Mouse (Mus musculus): ENCODE measurements around the gene Capn7.

The Capn7 gene

DNA sequence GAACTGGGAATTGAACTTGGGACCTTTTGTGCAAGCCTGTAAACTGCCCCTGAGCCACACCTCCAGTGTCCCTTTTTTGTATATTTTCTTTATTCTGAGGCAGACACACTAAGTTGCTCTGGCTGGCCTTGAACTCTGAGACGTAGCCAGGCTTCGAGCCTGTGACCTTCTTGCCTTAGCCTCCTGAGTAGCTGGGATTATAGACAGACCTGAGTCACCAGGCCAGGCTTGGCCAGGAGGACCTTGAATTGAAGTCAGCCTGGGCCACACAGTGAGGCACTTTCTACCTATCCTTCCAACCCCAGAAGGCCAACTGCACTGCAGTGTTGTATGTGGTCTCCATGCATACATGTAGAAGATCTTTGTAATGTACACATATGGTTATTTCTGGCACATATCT, 60.0 kb downstream of the Capn7 start:
- DNase-seq (ENCODE audit: low spot score in 2 of 2) = no peak

DNA sequence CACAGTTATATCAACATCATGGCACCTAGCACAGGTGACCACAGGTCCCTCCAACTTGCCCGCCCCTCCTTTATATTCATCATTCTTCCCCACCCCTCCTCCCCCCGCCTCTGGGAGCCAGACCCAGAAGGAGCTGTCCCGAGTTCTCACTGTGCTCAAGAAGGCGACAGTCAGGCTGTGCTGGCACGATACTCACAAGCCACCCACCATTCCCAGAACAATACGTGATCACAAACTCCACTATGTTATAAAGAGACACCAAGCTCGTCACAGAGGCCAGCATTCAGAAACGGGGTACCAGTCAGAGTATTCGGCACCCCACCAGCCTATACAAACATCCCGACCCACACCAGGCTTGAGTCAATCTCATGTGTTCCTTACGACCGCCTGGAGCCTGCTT, 60.9 kb downstream of the Capn7 start:
- DNase-seq (ENCODE audit: low spot score in 2 of 2) = no peak

DNA sequence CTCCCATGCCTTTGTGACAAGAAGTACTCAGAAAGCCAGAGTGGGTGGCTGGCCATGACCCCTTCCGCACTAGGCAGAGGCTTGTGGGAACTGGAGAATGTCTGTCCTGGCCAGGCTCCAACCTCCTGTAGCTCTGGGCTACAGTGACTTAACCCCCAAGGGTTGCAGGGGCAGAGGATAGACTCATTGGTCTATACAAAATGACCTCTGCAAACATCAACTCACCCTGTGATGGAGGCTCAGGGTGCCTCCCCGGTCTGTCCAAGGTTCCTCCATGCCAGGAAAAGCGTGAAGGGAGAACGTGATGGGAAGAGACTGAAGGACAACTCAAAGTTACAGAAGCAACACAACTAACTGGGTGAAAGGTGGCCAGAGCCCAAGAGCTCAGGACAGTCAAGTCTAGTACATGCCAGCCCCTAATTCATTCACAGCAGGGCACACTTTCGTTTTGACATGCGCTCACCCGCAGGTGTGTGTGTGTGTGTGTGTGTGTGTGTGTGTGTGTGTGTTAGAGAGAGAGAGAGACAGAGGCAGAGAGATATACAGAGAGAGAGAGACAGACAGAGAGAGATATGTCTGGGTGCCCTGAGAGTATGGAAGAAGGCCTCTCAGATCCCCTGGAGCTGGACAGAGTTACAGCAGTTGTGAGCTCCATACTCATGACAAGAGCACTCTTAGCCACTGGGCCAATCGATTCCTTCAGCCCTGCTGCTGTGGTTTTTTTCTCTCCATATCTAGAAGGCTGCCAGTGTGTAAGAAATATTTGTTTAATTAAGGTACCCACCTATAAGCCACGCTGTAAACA, 61.6 kb downstream of the Capn7 start:
- no peak for DNase-seq (ENCODE audit: low spot score in 2 of 2)

DNA sequence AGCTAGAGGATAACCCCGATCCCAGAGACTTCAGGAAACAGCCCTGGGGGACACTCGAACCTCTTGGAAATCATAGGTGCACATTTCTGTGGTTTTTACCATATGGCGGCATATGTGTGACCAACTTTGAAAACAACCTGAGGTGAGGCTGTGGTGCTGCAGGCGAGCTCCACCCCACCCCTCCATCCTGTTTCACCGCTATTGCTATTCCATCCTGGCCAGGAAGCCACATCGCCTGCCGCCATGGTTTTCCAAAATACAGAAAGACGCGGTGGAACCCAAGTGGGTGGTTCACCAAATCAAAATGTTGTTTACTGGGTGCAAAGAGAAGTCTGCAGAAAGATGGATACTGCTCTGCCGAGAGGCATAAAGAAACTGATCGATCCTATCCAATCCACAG, 62.4 kb downstream of the Capn7 start:
- DNase-seq (ENCODE audit: low spot score in 2 of 2) = no peak

DNA sequence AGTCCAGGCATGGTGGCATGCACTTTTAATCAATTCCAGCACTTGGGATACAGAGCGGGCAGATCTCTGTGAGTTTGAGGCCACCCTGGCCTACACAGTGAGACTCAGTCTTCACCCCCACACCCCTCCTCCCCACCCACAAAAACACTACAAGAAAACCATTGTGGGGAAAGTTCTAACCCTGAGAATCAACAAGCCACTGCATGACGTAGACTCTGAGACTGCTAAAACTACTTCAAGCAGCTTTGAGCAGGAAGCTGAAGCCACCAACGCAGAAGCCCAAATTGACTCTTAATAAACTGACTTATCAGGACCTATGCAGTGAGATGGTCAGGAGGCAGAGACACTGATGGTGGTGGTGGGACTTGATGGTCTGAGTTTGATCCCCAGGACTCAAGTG, 62.8 kb downstream of the Capn7 start:
- peak in 1 of 2 experiments; percentile 63 for DNase-seq (ENCODE audit: low spot score in 2 of 2)

DNA sequence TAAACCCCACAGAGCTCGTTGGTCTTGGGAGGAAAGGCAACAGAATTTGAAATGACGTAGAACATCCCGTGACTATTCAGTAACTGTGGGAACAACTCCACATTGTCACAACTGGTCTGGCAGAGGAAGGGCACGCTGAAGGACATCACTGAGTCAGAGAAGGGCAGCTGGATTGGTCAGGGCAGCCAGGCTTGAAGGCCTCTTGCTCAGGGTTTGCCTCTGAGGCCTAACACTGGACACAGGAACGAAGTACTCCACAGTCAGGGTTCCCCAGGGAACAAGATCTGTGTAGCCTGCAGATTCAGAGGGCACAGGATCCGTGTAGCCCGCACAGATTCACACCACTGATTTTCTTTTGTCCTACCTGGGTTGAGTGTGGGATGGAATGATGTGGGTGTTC, 63.8 kb downstream of the Capn7 start:
- DNase-seq (ENCODE audit: low spot score in 2 of 2) = no peak

DNA sequence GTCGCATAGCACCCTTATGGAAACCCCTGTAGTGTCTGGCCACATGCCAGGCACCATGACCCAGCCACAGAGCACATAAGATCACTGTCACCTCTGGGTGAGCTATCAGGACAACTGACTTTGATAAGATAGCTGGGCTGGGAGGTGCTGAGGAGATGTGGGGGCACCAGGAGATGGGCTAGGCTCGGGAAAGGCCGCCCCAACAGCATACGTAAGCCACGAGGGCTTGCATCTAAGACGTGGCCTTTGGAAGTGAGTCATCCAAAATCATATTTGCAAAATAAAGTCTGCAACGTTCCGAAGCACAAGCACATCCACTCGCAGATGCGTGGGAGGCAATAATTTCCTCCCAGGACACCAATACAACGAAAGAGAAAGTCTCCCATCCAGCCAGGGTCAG, 64.5 kb downstream of the Capn7 start:
- no peak for DNase-seq (ENCODE audit: low spot score in 2 of 2)

DNA sequence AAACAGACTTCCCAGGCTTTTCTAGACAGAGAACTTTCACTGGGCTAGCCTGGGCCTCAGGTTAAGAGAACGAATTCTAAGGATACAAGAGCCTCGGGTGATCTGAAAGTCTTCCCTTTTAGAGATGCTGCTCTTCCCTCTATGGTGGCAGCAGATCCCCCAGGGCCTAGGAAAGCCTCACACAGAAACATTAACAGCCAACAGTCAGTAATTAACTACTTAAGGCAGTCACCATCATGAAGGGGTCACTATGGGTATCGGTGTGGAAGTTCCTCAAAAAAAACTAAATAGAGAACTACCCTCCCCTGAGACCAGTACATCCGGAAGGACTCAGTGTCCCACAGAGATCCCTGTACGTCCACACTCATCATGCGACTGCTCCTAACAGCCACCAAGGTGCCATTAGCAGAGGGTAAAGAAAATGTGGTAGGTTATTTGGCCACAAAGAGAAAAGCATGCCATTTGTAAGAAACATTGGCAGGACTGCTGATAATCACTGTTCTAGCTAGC, 65.5 kb downstream of the Capn7 start:
- DNase-seq (ENCODE audit: low spot score in 2 of 2) = no peak

DNA sequence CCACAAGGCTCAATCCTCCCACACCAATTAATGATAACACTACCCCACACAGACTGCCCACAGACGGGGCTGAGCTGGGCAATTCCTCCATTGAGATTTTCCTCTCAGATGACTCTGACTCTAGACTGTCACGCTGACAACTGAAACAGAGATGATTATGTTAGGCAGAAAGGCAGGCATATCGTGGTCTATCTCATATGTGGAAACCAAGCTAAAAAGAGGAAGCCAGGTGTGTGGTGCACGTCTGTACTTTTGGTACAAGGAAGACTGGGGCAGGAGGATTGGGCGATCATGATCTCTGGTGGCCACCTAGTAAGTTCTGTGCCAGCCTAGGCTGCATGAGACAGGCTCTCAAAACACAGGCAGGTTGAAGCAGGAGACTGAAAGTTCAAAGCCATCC, 66.3 kb downstream of the Capn7 start:
- DNase-seq (ENCODE audit: low spot score in 2 of 2) = no peak

DNA sequence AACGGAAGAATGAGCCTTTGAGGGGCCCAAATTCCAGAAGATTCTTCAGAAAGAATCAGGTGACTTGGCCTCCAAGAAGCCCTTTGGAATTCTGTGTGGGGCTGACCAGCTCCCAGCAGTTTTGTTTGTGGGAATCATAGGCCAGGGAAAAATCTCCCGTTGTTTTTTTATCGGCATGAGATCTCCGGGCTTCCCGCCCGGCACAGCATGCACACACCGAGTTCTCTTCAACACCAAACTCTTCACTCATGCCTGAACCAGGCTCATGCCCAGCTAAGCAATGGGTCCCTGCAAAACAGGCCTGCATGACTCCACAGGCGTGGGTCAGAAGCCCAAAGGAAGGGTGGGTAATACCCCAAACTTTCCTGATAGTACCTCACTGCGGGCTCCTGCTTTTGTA, 67.1 kb downstream of the Capn7 start:
- no peak for DNase-seq (ENCODE audit: low spot score in 2 of 2)

DNA sequence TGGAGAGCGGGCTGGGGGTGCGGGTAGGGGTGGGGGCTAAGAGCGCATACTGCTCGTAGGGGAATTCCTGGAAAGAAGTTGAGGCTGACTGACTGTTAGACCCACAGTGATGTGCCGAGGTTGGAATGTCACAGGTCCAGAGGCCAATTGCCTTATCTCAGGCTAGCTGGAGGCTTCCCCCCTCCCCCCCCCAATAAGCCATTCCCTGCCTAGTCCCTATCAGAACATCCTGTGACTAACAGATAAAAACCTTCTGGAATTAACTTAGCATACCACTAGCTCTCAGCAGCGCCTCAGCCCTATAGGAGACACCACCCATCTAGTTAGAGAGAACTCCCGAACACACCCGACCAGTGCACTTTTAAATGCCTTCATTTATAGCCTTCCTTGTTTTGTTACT, 67.6 kb downstream of the Capn7 start:
- no peak for DNase-seq (ENCODE audit: low spot score in 2 of 2)

DNA sequence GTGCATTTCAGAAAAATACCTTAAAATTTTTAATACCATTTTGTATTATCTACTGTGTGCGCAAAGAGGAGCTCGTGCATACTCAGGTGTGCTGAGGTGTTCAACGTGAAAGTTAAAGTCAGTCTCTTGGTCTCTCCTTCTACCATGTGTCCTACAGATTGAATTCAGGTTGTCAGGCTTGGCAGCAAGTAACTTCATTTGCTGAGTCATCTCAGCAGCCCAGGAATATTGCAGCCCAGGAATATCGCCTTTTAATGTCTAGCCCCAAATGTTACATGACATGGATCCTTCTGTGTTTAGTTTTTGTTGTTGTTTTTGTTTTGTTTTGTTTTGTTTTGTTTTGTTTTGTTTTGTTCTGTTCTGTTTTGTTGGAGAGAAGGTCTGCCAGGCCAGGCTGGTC, 68.2 kb downstream of the Capn7 start:
- no peak for DNase-seq (ENCODE audit: low spot score in 2 of 2)

DNA sequence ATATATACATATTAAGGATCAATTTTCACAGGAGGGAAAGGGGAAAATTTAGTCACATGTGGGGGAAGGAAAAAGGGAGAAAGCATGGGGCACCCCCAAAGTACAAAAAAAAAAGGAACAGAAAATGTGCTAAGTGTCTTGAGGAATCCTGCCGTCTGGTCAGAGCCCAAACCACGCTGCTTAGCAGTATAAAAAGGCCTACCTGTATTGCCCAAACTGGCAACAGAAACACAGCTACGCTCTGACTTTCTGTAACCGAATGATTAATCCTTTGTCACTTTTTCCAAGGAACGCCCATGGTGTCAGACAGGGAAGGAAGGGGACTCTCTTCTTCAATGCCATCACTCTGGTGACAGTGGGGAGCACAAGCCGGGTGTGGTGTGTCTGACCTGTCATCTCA, 69.2 kb downstream of the Capn7 start:
- no peak for DNase-seq (ENCODE audit: low spot score in 2 of 2)

DNA sequence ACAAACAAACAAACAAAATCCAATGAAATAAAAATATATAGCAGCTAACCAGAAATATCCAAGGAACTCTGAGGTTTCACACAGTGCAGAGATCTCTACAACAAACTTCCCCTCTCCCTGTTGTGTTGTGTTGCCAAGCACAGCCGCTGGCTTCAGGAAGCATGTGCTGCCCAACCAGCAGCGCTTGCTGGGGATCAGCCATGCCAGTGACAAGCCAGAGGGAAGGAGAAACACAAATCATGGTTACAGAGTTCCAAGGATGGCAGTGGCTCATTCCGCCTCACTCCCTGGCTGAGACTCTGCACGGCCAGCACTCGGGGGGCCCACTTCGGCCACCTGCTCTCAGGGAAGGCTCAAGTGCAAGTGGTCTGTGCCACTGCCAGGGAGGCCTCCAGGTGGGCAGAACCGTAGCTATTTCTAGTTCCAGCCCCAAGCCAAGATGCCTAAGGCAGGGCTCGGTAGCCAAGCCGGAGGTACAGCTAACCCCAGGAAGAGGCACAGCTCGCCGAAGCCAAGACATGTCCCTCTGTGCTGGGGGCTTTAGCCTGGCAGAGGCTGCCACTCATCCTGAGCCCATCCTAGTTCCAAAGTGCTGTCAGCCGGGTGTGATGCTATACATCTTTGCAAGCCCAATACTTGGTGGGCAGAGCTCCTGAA, 69.8 kb downstream of the Capn7 start:
- DNase-seq (ENCODE audit: low spot score in 2 of 2) = no peak

DNA sequence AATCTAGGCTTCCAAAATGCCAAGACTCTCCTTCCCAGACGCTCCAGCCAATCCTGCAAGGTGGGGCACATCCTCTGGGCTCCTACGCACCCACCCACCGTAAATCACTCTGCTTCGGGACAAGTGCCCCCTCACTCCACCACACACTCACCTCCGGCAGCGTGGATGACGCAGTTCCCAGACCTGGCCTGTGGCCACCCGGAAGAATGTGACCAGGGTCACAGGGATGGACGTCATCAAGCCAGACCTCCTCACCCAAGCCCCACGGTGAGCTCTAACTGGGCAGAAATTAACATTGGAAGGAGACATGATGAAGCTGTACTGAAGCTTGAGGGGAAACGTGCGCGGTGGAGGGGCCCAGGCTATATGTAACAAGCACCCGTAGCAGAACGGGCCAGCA, 70.8 kb downstream of the Capn7 start:
- DNase-seq (ENCODE audit: low spot score in 2 of 2) = no peak

DNA sequence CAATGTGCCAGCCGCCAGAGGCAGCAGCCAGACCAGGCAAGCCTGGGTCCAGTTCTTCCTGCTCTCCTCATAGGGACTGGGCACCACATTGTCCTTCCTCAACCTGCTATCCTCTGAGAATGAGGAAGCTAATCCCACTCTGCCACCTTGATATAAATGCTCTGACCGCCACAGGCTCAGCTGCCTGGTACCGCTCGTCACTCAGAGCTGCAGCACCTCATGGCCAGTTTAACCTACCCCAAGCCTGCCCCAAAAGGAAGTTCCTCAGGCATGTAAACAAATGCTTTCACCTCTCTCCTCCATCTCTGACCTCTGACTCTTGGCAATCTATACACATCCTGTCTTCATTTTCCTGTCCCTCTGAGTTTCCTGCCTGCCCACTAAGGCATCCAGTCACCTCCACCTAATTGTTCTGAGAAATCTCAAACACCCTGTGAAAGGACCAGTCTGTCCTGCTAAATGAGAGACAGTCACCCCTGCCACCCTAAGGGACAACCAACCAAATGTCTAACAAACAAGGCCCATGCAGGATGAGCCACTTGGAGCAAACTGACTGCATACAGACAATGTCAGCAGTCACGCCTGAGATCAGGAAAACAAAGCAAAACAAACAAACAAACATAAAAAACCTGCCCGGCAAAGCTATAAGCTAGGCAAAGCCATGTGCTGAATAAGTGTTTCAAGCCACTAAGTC, 71.6 kb downstream of the Capn7 start:
- DNase-seq (ENCODE audit: low spot score in 2 of 2) = no peak

DNA sequence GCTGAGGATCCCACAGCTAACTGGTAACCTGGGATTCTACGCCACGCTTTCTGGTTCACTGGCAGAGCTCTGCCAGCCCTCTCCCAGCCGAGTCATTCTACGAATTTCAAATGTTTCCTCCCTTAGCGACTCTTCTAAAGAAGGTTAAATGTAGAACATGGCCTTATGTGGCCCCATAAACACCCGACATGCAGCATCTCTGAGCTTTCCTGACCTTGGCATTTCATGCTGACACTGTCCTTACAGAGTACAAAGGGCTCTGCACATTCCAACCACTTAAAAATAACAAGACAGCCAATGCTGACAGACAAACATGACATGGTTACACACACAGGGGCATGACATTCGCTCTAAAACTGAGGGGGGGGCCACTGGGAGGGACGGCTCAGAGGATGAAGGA, 72.2 kb downstream of the Capn7 start:
- DNase-seq (ENCODE audit: low spot score in 2 of 2) = no peak

DNA sequence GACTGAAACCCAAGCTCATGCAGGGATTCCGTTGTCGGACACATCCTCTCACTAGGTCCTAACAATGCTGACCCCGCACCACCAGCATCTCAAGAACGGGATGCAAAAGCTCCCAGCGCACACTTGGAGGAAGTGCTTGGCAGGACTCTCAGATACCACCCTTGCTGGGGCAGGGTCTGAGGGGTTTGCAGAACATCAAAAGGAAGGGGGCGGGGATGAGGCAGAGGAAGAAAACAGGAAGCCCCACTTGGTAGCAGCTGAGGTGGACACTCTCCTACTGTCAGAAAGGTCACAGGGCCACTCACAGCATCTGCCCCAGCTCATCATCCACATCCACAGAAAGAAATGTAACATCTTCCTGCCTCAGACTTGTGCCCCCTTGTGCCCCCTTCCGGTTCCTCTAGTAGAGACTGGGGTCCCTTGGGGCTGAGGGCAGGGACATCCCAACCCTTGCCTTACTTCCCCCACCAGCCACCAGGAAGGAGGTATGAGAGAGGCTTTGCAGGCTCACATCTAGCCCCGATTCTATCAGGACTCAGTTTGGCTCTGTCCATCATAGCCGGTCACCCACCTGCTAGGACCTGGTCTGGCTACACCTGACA, 73.8 kb downstream of the Capn7 start:
- peak; percentile 76 to 77 for DNase-seq (ENCODE audit: low spot score in 2 of 2)

DNA sequence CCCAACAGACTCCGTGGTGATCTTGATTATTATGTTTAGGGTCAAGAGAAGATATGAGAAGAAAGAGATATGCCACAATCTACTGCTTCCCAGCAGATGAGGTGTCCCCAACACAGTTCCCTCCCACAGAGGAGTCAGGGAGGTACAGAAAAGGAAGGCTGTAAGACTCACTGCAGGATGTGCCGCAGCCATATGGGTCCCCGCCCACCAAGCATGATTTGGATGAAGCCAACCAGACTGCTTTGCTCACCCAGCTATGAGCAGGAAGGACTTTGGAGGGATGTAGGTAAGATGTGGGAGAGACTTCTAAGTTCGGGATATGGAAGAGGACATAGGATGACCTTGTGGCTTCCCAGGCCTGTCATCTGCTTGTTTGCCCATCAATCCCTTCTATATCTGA, 74.3 kb downstream of the Capn7 start:
- DNase-seq (ENCODE audit: low spot score in 2 of 2) = no peak

DNA sequence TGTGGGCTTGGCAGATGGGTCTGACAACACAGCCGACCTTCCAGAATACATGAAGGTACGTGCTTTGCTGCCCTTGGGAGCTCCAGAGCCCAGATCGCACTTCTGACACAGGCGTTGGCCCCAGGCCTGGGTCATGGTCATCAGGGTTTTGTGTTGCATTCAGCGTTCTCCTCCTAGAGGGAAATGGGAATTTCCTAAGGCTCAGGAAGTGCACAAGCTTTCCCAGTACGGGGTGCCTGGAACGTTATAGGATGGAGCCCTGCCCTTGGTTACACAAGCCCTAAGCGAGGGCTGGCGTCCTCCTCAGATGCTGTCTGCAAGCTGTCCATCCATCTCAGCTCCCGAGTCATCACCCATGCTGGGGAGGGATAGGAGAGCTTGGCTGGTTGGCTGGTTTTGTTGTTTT, 76.2 kb downstream of the Capn7 start:
- DNase-seq (ENCODE audit: low spot score in 2 of 2) = no peak

DNA sequence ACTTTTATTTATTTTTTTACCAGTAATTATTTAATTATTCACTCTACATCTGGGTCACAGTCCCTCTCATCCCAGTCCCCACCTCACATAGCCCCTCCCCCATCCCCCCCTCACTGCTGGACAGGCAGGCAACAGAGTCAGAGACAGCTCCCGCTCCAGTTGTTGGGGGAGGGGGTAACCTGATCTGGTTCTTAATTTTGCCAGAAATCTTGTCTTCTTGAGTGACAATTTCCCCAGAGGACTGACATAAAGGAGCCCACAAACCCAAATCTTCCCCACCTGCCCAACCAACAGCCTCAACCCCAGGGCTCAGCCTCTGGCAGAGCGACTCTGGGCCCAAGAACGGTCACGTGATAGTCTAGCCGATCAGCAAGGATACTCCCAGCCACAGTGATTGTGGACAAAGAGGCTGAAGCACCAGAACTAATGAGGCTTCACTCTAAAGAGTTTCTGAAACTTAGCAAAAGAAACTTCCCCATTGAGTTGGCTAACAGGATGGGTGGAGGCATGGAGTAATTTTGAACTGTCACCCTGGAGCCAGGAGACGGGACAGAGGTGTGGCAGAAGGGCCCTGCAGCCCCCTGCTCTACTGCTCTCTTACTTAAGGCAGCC, 77.1 kb downstream of the Capn7 start:
- DNase-seq (ENCODE audit: low spot score in 2 of 2) = peak; percentile 56 to 69

All from spleen, postnatal 36 days (tissue).